Mouse (Mus musculus) myocyte (in vitro differentiated cells): ENCODE data around the gene Tfe3.

ENCODE experiments used
- CEBPB ChIP-seq: IDR thresholded peaks from 2 replicates; pipeline ENCODE4 v1.6.1; 2011; ENCODE audit warnings: mild to moderate bottlenecking, moderate library complexity; ENCODE audit not compliant: poor library complexity, insufficient read depth, severe bottlenecking
- E2F4 ChIP-seq: IDR thresholded peaks from one replicate; pipeline ENCODE4 v1.6.1; 2011; ENCODE audit warnings: mild to moderate bottlenecking, control low read depth, moderate library complexity; ENCODE audit not compliant: insufficient read depth
- MAX ChIP-seq: IDR thresholded peaks from one replicate; pipeline ENCODE4 v1.6.1; 2011; ENCODE audit warnings: low read depth, mild to moderate bottlenecking, control low read depth
- MYOD1 ChIP-seq, 3 experiments: IDR thresholded peaks; one replicate each; pipeline ENCODE4 v1.6.1; 2011; ENCODE audit warnings: control low read depth in 2 of 3, low read depth in 2 of 3, mild to moderate bottlenecking in 2 of 3, moderate library complexity in 1 of 3; ENCODE audit not compliant: insufficient read length in 2 of 3, control insufficient read depth in 1 of 3
- POLR2A ChIP-seq: IDR thresholded peaks from one replicate; pipeline ENCODE4 v1.6.1; 2011; ENCODE audit warnings: low read depth, mild to moderate bottlenecking, control low read depth, moderate library complexity; ENCODE audit not compliant: insufficient read length
- POLR2AphosphoS2 ChIP-seq: IDR thresholded peaks from one replicate; pipeline ENCODE4 v1.6.1; 2011; ENCODE audit warnings: low read depth, control low read depth; ENCODE audit not compliant: insufficient read length
- REST ChIP-seq: IDR thresholded peaks from one replicate; pipeline ENCODE4 v1.6.1; 2011; ENCODE audit warnings: mild to moderate bottlenecking, control low read depth, moderate library complexity; ENCODE audit not compliant: insufficient read depth, insufficient read length
- SRF ChIP-seq: IDR thresholded peaks from one replicate; pipeline ENCODE4 v1.6.1; 2011; ENCODE audit warnings: low read depth; ENCODE audit not compliant: control insufficient read depth, insufficient read length
- TCF12 ChIP-seq: IDR thresholded peaks from one replicate; pipeline ENCODE4 v1.6.1; 2011; ENCODE audit warnings: mild to moderate bottlenecking, control low read depth; ENCODE audit not compliant: poor library complexity, insufficient read depth, severe bottlenecking
- TCF3 ChIP-seq: IDR thresholded peaks from one replicate; pipeline ENCODE4 v1.6.1; 2011; ENCODE audit warnings: low read depth, control low read depth; ENCODE audit not compliant: insufficient read length
- USF1 ChIP-seq: IDR thresholded peaks from one replicate; pipeline ENCODE4 v1.6.1; 2011; ENCODE audit warnings: low read depth, mild to moderate bottlenecking, control low read depth, moderate library complexity

- peak; percentile 70 for TF ChIP-seq POLR2A
- no peak for TF ChIP-seq USF1
- TF ChIP-seq SRF, result no peak
- no peak for TF ChIP-seq E2F4
- peak; percentile 48 for TF ChIP-seq POLR2AphosphoS2
- no peak for TF ChIP-seq REST
- TF ChIP-seq CEBPB, result no peak
- no peak for TF ChIP-seq MAX
- TF ChIP-seq MYOD1 (IDR thresholded peaks at IDR 0.05; ENCODE audit: control insufficient read depth in 1 of 3, insufficient read length in 2 of 3, low read depth in 2 of 3), result no peak
- TF ChIP-seq TCF3, result no peak
- no peak for TF ChIP-seq TCF12
These were observed 27.3 kb downstream of the Tfe3 start, which contains the start of gene Gripap1 for GRCm38 (mm10) chrX:7789542-7790136.
